Mouse (Mus musculus) lung, postnatal 0 days (tissue): ENCODE results near the gene Ubr2.

Experiments used
- CTCF ChIP-seq: IDR thresholded peaks from 2 replicates; pipeline ENCODE4 v1.5.1; 2016; ENCODE audit warnings: antibody characterized with exemption, mild to moderate bottlenecking
- EP300 ChIP-seq: IDR thresholded peaks from 2 replicates; pipeline ENCODE4 v1.6.1; 2016; ENCODE audit warnings: antibody characterized with exemption, mild to moderate bottlenecking, control low read depth

DNA sequence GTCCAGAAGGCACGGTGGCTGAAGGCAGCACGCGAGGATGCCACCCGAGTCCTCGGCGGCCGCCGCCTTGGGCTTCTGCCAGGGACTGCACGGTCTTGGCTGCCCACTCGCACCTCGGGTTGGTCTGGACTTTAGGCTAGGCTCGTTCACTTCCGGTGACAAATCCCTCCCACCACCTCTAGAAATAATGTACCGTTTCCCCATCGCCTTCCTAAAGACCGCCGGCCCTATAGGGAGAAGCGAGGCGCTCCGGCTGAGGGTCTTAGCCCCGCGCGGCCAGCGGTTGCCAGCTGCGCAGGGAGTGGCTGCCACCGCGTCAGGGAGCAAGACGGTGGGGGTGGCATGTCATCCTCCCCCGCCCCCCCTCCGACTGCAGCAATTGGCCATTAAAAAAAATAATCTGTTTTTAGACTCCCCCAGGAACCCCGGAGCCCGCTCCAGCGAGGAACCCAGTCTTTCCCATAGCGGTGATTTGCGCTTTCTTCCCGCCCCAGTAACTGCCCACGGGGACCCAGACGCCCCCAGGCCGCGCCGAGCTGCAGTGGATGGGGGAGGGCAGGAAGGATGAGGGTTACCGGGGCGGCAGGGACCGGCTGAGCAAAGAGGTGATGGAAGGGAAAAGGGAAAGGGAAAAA, 120.8 kb downstream of the Ubr2 start:
- TF ChIP-seq CTCF (0 out of 2 replicates have a peak, but pooled peaks have one; percentile 17), EP300 (no peak)
